Mouse (Mus musculus) liver, embryonic 16.5 days (tissue): ENCODE results near the gene Nudt4. TPM values are rescaled to one million over a fixed set of nuclear protein-coding genes. Genes with fewer than 3 reads are reported as not detected.
A peak's percentile ranks its signal among the peaks of the same experiment; 100 is the strongest.

Experiments used
- ATAC-seq: fragments of 200-750 bp; cut with Nextera tagmentation; 2 replicates; pipeline ENCODE4 v1.8.0; 2017; ENCODE audit warnings: low read depth, mild to moderate bottlenecking, moderate number of reproducible peaks, moderate library complexity
- H3K27ac ChIP-seq: fragments of 300-500 bp; sonication (generic); 2 replicates; pipeline ENCODE4 v1.5.1; 2014; ENCODE audit warnings: mild to moderate bottlenecking, low read length
- H3K27me3 ChIP-seq: fragments of 300-500 bp; sonication (generic); 2 replicates; pipeline ENCODE4 v1.6.1; 2014; ENCODE audit warnings: low read depth, low read length, mixed read lengths; ENCODE audit not compliant: control insufficient read depth, insufficient read depth
- H3K36me3 ChIP-seq: fragments of 300-500 bp; sonication (generic); 2 replicates; pipeline ENCODE4 v1.6.1; 2014; ENCODE audit warnings: mild to moderate bottlenecking; ENCODE audit not compliant: control insufficient read depth, insufficient read depth
- H3K4me1 ChIP-seq: fragments of 300-500 bp; sonication (generic); 2 replicates; pipeline ENCODE4 v1.6.1; 2014; ENCODE audit warnings: low read depth, low read length, mixed read lengths; ENCODE audit not compliant: control insufficient read depth
- H3K4me2 ChIP-seq: fragments of 300-500 bp; sonication (generic); 2 replicates; pipeline ENCODE4 v1.6.1; 2014; ENCODE audit warnings: low read depth, low read length, mixed read lengths
- H3K4me3 ChIP-seq: fragments of 300-500 bp; sonication (generic); 2 replicates; pipeline ENCODE4 v1.5.1; 2014; ENCODE audit warnings: low read depth, mild to moderate bottlenecking, low read length
- H3K9ac ChIP-seq: fragments of 300-500 bp; sonication (generic); 2 replicates; pipeline ENCODE4 v1.6.1; 2014; ENCODE audit warnings: low read depth, low read length
- H3K9me3 ChIP-seq: fragments of 300-500 bp; sonication (generic); replicated peaks from 2 replicates; pipeline ENCODE4 v1.6.1; 2016; ENCODE audit warnings: low read length; ENCODE audit not compliant: control insufficient read depth
- WGBS: fragments of 180-500 bp; shearing (Covaris S2); extraction: QIAGEN DNeasy Blood & Tissue Kit; methylation state at CpG from one replicate; pipeline ENCODE4 v1.1.7; 2014; ENCODE audit not compliant: insufficient replicate concordance; 5-methylcytosine and 5-hydroxymethylcytosine counted together
- microRNA-seq: library from miRNA; unstranded; fragments of <30 nt; microRNA quantifications from one replicate; pipeline ENCODE4, GENCODE M21; 2016
- polyA plus RNA-seq: library from polyadenylated mRNA; unstranded; fragments of >200 nt; fragmentation: Nextera tagmentation; extraction: Ambion mirVana; gene quantifications from 2 replicates; pipeline ENCODE4 v1.2.1, GENCODE M21; 2015

The Nudt4 gene
- polyA plus RNA-seq, 1 experiment from 2014 or later: 79.2 TPM

- H3K36me3 ChIP-seq: no peaks in the 10 kb centered on the region
- peaks cover 10% of the 10 kb centered on the region for H3K4me1 ChIP-seq
- H3K9me3 ChIP-seq: no peaks in the 10 kb centered on the region
- H3K9ac ChIP-seq: no peak overlapping the region
- no peak overlapping the region for H3K4me2 ChIP-seq
- WGBS: 75% methylated on average over 14 of the region's 14 CpGs
- no peak for ATAC-seq
- H3K27me3 ChIP-seq: no peaks in the 10 kb centered on the region
- no peak overlapping the region for H3K4me3 ChIP-seq
- no peak overlapping the region for H3K27ac ChIP-seq
Measured at GRCm38 (mm10) chr10:95503443-95504235, 60.3 kb downstream of the Nudt4 start.

- no peaks in the 10 kb centered on the region for H3K27me3 ChIP-seq
- peak; percentile 95 for ATAC-seq
- no peaks in the 10 kb centered on the region for H3K9me3 ChIP-seq
- H3K4me3 ChIP-seq: peak within 1 kb of the TSS; percentile 76
- no peaks in the 10 kb centered on the region; the same call in 1 of the 2 replicates for H3K36me3 ChIP-seq
- H3K4me1 ChIP-seq: peaks cover 10% of the 10 kb centered on the region
- H3K9ac ChIP-seq: peak within 1 kb of the TSS; percentile 68
- peak within 1 kb of the TSS; percentile 85 for H3K4me2 ChIP-seq
- WGBS: under 1% methylated on average over 35 of the region's 35 CpGs
- peak within 1 kb of the TSS; percentile 36; the same call in 1 of the 2 replicates for H3K27ac ChIP-seq
Measured at GRCm38 (mm10) chr10:95501463-95502081, 62.4 kb downstream of the Nudt4 start, which contains the start of gene Mrpl42. Gene Mrpl42, minus strand, starts transcription at chr10:95501940.

GRCm38 (mm10) chr10:95501033-95501432, 62.9 kb downstream of the Nudt4 start:
- Histone ChIP-seq H3K27ac (no peak overlapping the region), H3K4me1 (peaks cover 10% of the 10 kb centered on the region), H3K4me3 (peak overlapping the region; percentile 76), H3K9me3 (no peaks in the 10 kb centered on the region), H3K36me3 (peaks cover under 1% of the 10 kb centered on the region), H3K27me3 (no peaks in the 10 kb centered on the region), H3K9ac (peak overlapping the region; percentile 68), H3K4me2 (peak overlapping the region; percentile 85)
- 1% methylated on average over 7 of the region's 7 CpGs for WGBS
- no peak for ATAC-seq

Small RNA genes within 50 kb of the gene (microRNA-seq; reads per million reads assigned to microRNA genes)
- gene Mir3058: 38.6 reads per million, percentile 45 among the genes with 10 or more reads in this experiment

Other genes with a start within 250 kb of the Nudt4 start
- 4.2 and 4.4 TPM in 2 replicates for gene Cradd, start 240.0 kb downstream of the Nudt4 start, polyA plus RNA-seq
- 4.0 and 5.4 TPM in 2 replicates for gene Socs2, start 147.0 kb downstream of the Nudt4 start, polyA plus RNA-seq
- 145 and 152 TPM in 2 replicates for gene Mrpl42, start 62.2 kb downstream of the Nudt4 start, polyA plus RNA-seq
- gene Ube2n, start 49.0 kb downstream of the Nudt4 start, polyA plus RNA-seq: 103 and 118 TPM in 2 replicates
- gene Anapc15-ps, start 109.3 kb upstream of the Nudt4 start, polyA plus RNA-seq: not detected in 2 replicates